Mouse (Mus musculus): Measurements from ENCODE around the gene Fcrlb.
"Not testable (repeated sequence)": the region's sequence is repeated elsewhere in the genome, so short reads cannot be mapped to it uniquely, and the experiment has no call there.

Fcrlb gene

GRCm38 (mm10) chr1:170912891-170913615, at the start of gene Fcrlb:
Gene Fcrlb (minus strand): TSS chr1:170912941.
- no peak for DNase-seq (ENCODE audit: low spot score in 2 of 2)

- DNase-seq (ENCODE audit: low spot score in 2 of 2) = no peak
Measured at GRCm38 (mm10) chr1:170962301-170962700, 49.6 kb upstream of the Fcrlb start.

- no peak for DNase-seq (ENCODE audit: low spot score in 2 of 2)
Measured at GRCm38 (mm10) chr1:170961101-170961500, 48.4 kb upstream of the Fcrlb start.

- DNase-seq (ENCODE audit: low spot score in 2 of 2) = no peak
Measured at GRCm38 (mm10) chr1:170959791-170960190, 47.0 kb upstream of the Fcrlb start.

GRCm38 (mm10) chr1:170958225-170958624, 45.5 kb upstream of the Fcrlb start:
- DNase-seq (ENCODE audit: low spot score in 2 of 2) = no peak

GRCm38 (mm10) chr1:170953192-170953591, 40.5 kb upstream of the Fcrlb start:
- DNase-seq (ENCODE audit: low spot score in 2 of 2) = no peak

- no peak for DNase-seq (ENCODE audit: low spot score in 2 of 2)
Measured at GRCm38 (mm10) chr1:170950772-170951171, 38.0 kb upstream of the Fcrlb start.

GRCm38 (mm10) chr1:170944908-170945307, 32.2 kb upstream of the Fcrlb start:
- not testable (repeated sequence) for DNase-seq (ENCODE audit: low spot score in 2 of 2)

- not testable (repeated sequence) for DNase-seq (ENCODE audit: low spot score in 2 of 2)
Measured at GRCm38 (mm10) chr1:170944151-170944550, 31.4 kb upstream of the Fcrlb start.

- DNase-seq (ENCODE audit: low spot score in 2 of 2) = no peak
Measured at GRCm38 (mm10) chr1:170939255-170939654, 26.5 kb upstream of the Fcrlb start.

- no peak for DNase-seq (ENCODE audit: low spot score in 2 of 2)
Measured at GRCm38 (mm10) chr1:170934383-170934782, 21.6 kb upstream of the Fcrlb start.

- no peak for DNase-seq (ENCODE audit: low spot score in 2 of 2)
Measured at GRCm38 (mm10) chr1:170933940-170934339, 21.2 kb upstream of the Fcrlb start.

- no peak for DNase-seq (ENCODE audit: low spot score in 2 of 2)
Measured at GRCm38 (mm10) chr1:170933386-170933920, 20.7 kb upstream of the Fcrlb start.

GRCm38 (mm10) chr1:170932043-170932442, 19.3 kb upstream of the Fcrlb start:
- no peak for DNase-seq (ENCODE audit: low spot score in 2 of 2)

- no peak for DNase-seq (ENCODE audit: low spot score in 2 of 2)
Measured at GRCm38 (mm10) chr1:170929245-170929644, 16.5 kb upstream of the Fcrlb start.

GRCm38 (mm10) chr1:170928467-170928866, 15.7 kb upstream of the Fcrlb start:
- no peak for DNase-seq (ENCODE audit: low spot score in 2 of 2)

GRCm38 (mm10) chr1:170927378-170927777, 14.6 kb upstream of the Fcrlb start, which contains the start of gene Fcrla:
Gene Fcrla (minus strand): TSS chr1:170927583.
- no peak for DNase-seq (ENCODE audit: low spot score in 2 of 2)

- no peak for DNase-seq (ENCODE audit: low spot score in 2 of 2)
Measured at GRCm38 (mm10) chr1:170926941-170927340, 14.2 kb upstream of the Fcrlb start.

GRCm38 (mm10) chr1:170924485-170924884, 11.7 kb upstream of the Fcrlb start:
- no peak for DNase-seq (ENCODE audit: low spot score in 2 of 2)

- DNase-seq (ENCODE audit: low spot score in 2 of 2) = no peak
Measured at GRCm38 (mm10) chr1:170919308-170919707, 6.6 kb upstream of the Fcrlb start.

GRCm38 (mm10) chr1:170915657-170916056, 2.9 kb upstream of the Fcrlb start:
- no peak for DNase-seq (ENCODE audit: low spot score in 2 of 2)

GRCm38 (mm10) chr1:170911907-170912660, 657 bp downstream of the Fcrlb start:
- DNase-seq (ENCODE audit: low spot score in 2 of 2) = no peak

GRCm38 (mm10) chr1:170908341-170908740, 4.4 kb downstream of the Fcrlb start:
- DNase-seq (ENCODE audit: low spot score in 2 of 2) = no peak
